18 mouse cellular contexts compared by ENCODE assay signal in the genomic region with DNA sequence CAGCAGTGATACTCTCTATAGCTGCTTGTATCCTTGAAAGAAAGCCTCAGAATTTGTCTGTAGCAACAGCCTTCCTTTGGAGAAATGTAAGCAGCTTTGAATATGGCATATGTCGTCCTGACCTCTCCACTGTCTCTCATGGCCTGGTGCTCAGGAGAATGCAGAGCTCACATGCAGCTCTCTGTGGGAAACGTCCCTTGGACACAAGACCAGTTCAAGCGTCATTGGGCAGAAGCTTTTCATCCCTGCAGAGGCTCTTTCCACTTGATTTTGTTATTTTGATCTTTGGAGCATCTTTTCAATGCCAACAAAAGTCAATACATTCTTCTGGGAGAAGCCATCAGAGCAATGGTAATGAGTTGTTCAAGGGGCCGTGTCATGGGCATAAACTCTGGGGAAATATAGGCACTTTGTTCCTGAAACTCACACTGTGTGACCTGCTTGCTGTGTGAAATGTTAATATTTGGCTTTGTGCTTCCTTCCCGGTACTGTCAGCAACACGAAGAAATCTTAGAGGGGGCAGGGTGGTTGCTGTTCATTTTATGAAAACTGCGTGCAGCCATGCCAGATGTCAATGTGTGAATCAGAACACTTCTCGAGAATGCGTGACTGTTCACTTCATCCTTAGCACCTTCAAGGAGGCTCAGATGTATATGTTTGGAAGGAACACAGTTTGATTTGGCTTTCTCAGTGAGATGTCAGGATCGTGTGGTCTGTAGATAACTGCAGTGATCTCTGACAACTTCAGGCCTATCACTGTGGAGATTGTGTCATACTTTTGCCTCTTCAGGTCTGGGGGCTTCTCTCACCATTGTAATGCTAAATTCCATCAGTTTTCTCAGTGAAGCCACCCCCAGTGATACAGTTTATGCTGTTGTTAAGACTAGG.
A peak's percentile ranks its signal among the peaks of the same experiment; 100 is the strongest.
DNase-seq lines count a peak whose midpoint lies in the region; ATAC-seq and TF ChIP-seq lines count a peak whose summit lies in the region.
"Had no signal": no experiment of that assay in that cellular context is flagged by ENCODE, and none has a peak within 500 bp of the region (broad histone marks: within the 10 kb centered on the region; RNA-seq: fewer than 3 reads in every experiment).

No protein-coding gene starts in this region.

- H3K27ac ChIP-seq in forebrain, embryonic 11.5 days (ENCODE audit: low read depth, low read length): no peak overlapping the region
- no peak overlapping the region for H3K27ac ChIP-seq in forebrain, embryonic 10.5 days
- no peak overlapping the region for H3K27ac ChIP-seq in hindbrain, embryonic 14.5 days
- 0 out of 2 replicates have a peak overlapping the region, but pooled peaks have one; percentile 38 for H3K27ac ChIP-seq in midbrain, embryonic 10.5 days (replicated peaks)
- H3K27ac ChIP-seq: heart, embryonic 15.5 days; liver, embryonic 13.5 days; macrophage had no signal

- no peak for DNase-seq in forebrain, embryonic 11.5 days (ENCODE audit: low spot score)
- DNase-seq in forebrain, embryonic 10.5 days (ENCODE audit: extremely low spot score, low spot score): no peak
- DNase-seq in brain, embryonic 14.5 days (ENCODE audit: low read depth): peak; percentile 67
- no peak for DNase-seq in hindbrain, embryonic 14.5 days (ENCODE audit: low spot score)
- DNase-seq in midbrain, embryonic 10.5 days (ENCODE audit: low spot score): peak; percentile 17
- no peak for DNase-seq in spleen, postnatal 10 days (ENCODE audit: low spot score in 2 of 2)
- DNase-seq in ovary, adult 18-20 months (ENCODE audit: low spot score): no peak
- DNase-seq: adrenal gland, postnatal 14 days; gastrocnemius, postnatal 25 days; liver, embryonic 13.5 days; right cerebral cortex, postnatal 4 days; thymus, adult 18-20 months had no signal

- H3K4me2 ChIP-seq in forebrain, embryonic 11.5 days (ENCODE audit: low read depth, low read length, severe bottlenecking): no peak overlapping the region
- no peak overlapping the region for H3K4me2 ChIP-seq in hindbrain, embryonic 14.5 days (replicated peaks)
- H3K4me2 ChIP-seq: heart, embryonic 15.5 days; liver, embryonic 13.5 days had no signal

- no peaks in the 10 kb centered on the region for H3K4me1 ChIP-seq in forebrain, embryonic 11.5 days (replicated peaks; ENCODE audit: control insufficient read depth, insufficient read depth, low read length)
- no peaks in the 10 kb centered on the region for H3K4me1 ChIP-seq in forebrain, embryonic 10.5 days
- 0 out of 2 replicates have a peak, but pooled peaks cover 4% of the 10 kb centered on the region for H3K4me1 ChIP-seq in hindbrain, embryonic 14.5 days (replicated peaks; ENCODE audit: control insufficient read depth, insufficient read depth, low read length)
- peaks cover 12% of the 10 kb centered on the region for H3K4me1 ChIP-seq in midbrain, embryonic 10.5 days
- H3K4me1 ChIP-seq: heart, embryonic 15.5 days; liver, embryonic 13.5 days had no signal

- ATAC-seq in forebrain, embryonic 11.5 days (replicated peaks; ENCODE audit: low FRiP score): 0 out of 2 replicates have a peak, but pooled peaks have one; percentile 5
- 0 out of 2 replicates have a peak, but pooled peaks have one; percentile 40 for ATAC-seq in hindbrain, embryonic 14.5 days (ENCODE audit: low FRiP score)
- ATAC-seq in erythroblast, adult 5-6 weeks (replicated peaks; ENCODE audit: low FRiP score, poor library complexity, severe bottlenecking): no peak
- ATAC-seq: inflammation-experienced regulatory T-cells, adult 6 months had no signal

- H3K27me3 ChIP-seq in forebrain, embryonic 11.5 days (ENCODE audit: control insufficient read depth, insufficient read depth, low read length): no peaks in the 10 kb centered on the region
- H3K27me3 ChIP-seq in forebrain, embryonic 10.5 days (ENCODE audit: poor library complexity, severe bottlenecking): no peaks in the 10 kb centered on the region
- H3K27me3 ChIP-seq in hindbrain, embryonic 14.5 days (ENCODE audit: control insufficient read depth, insufficient read depth, low read length): no peaks in the 10 kb centered on the region
- H3K27me3 ChIP-seq in midbrain, embryonic 10.5 days (ENCODE audit: low read depth, poor library complexity, severe bottlenecking): no peaks in the 10 kb centered on the region
- H3K27me3 ChIP-seq: CH12.LX; heart, embryonic 15.5 days; liver, embryonic 13.5 days had no signal

- 71% methylated on average over 10 of the region's 10 CpGs for WGBS in forebrain, embryonic 11.5 days
- WGBS in forebrain, embryonic 10.5 days: 72% methylated on average over 10 of the region's 10 CpGs
- WGBS in hindbrain, embryonic 14.5 days: 20% methylated on average over 10 of the region's 10 CpGs
- 54% methylated on average over 10 of the region's 10 CpGs for WGBS in midbrain, embryonic 10.5 days

- H3K9me3 ChIP-seq in forebrain, embryonic 11.5 days (ENCODE audit: control insufficient read depth, low read length): no peaks in the 10 kb centered on the region
- no peaks in the 10 kb centered on the region for H3K9me3 ChIP-seq in forebrain, embryonic 10.5 days
- H3K9me3 ChIP-seq in hindbrain, embryonic 14.5 days (ENCODE audit: control insufficient read depth, low read length): no peaks in the 10 kb centered on the region
- H3K9me3 ChIP-seq in midbrain, embryonic 10.5 days (replicated peaks): no peaks in the 10 kb centered on the region
- H3K9me3 ChIP-seq: heart, embryonic 15.5 days; liver, embryonic 13.5 days had no signal

- H3K9ac ChIP-seq in forebrain, embryonic 11.5 days (ENCODE audit: low read length): no peak overlapping the region
- H3K9ac ChIP-seq in hindbrain, embryonic 14.5 days: no peak overlapping the region
- H3K9ac ChIP-seq: heart, embryonic 15.5 days; liver, embryonic 13.5 days had no signal

- TF ChIP-seq CTCF in brain, embryonic 14.5 days (IDR thresholded peaks at IDR 0.05; ENCODE audit: borderline replicate concordance, extremely low read depth, insufficient read depth, insufficient read length): no peak

- no peaks in the 10 kb centered on the region for H3K36me3 ChIP-seq in forebrain, embryonic 11.5 days (ENCODE audit: control insufficient read depth, insufficient read depth, low read length)
- no peaks in the 10 kb centered on the region for H3K36me3 ChIP-seq in forebrain, embryonic 10.5 days (replicated peaks)
- H3K36me3 ChIP-seq in hindbrain, embryonic 14.5 days (replicated peaks; ENCODE audit: control insufficient read depth, insufficient read depth): no peaks in the 10 kb centered on the region
- H3K36me3 ChIP-seq in midbrain, embryonic 10.5 days: no peaks in the 10 kb centered on the region
- H3K36me3 ChIP-seq: heart, embryonic 15.5 days; liver, embryonic 13.5 days had no signal

- H3K4me3 ChIP-seq in forebrain, embryonic 11.5 days (ENCODE audit: low read depth, low read length): no peak overlapping the region
- no peak overlapping the region for H3K4me3 ChIP-seq in forebrain, embryonic 10.5 days
- no peak overlapping the region for H3K4me3 ChIP-seq in hindbrain, embryonic 14.5 days (replicated peaks; ENCODE audit: low read length)
- no peak overlapping the region for H3K4me3 ChIP-seq in midbrain, embryonic 10.5 days
- H3K4me3 ChIP-seq: heart, embryonic 15.5 days; liver, embryonic 13.5 days; myocyte had no signal

- TF ChIP-seq POLR2A in brain, embryonic 14.5 days (IDR thresholded peaks at IDR 0.05; ENCODE audit: borderline replicate concordance, extremely low read depth, insufficient read depth, insufficient read length, poor library complexity, severe bottlenecking): no peak

Comparison
In these comparisons a context has a peak if more than half of its experiments do, and no peak if none do; other contexts are left out.
1. DNase-seq: peak in brain, embryonic 14.5 days (single experiment) and midbrain, embryonic 10.5 days (single experiment); none in forebrain, embryonic 11.5 days (single experiment), forebrain, embryonic 10.5 days (single experiment), hindbrain, embryonic 14.5 days (single experiment), spleen, postnatal 10 days (0 of 2) and ovary, adult 18-20 months (single experiment).